Mouse (Mus musculus): ENCODE data around the gene Ddx42.
"Not testable (repeated sequence)": the region's sequence is repeated elsewhere in the genome, so short reads cannot be mapped to it uniquely, and the experiment has no call there.

The Ddx42 gene

GRCm38 (mm10) chr11:106216730-106217490, at the start of gene Ddx42:
TSS of gene Ddx42 (plus strand) at chr11:106216926.
- DNase-seq (ENCODE audit: extremely low read depth, low read depth), result peak; percentile 91

GRCm38 (mm10) chr11:106167435-106167834, 49.3 kb upstream of the Ddx42 start:
- no peak for DNase-seq (ENCODE audit: extremely low read depth, low read depth)

GRCm38 (mm10) chr11:106170807-106171206, 45.9 kb upstream of the Ddx42 start:
- DNase-seq (ENCODE audit: extremely low read depth, low read depth), result no peak

- DNase-seq (ENCODE audit: extremely low read depth, low read depth), result peak; percentile 39
Measured at GRCm38 (mm10) chr11:106173228-106173627, 43.5 kb upstream of the Ddx42 start.

- no peak for DNase-seq (ENCODE audit: extremely low read depth, low read depth)
Measured at GRCm38 (mm10) chr11:106174372-106174771, 42.4 kb upstream of the Ddx42 start.

- DNase-seq (ENCODE audit: extremely low read depth, low read depth), result no peak
Measured at GRCm38 (mm10) chr11:106175081-106175480, 41.6 kb upstream of the Ddx42 start.

GRCm38 (mm10) chr11:106176372-106176771, 40.4 kb upstream of the Ddx42 start:
- no peak for DNase-seq (ENCODE audit: extremely low read depth, low read depth)

GRCm38 (mm10) chr11:106178036-106178782, 38.5 kb upstream of the Ddx42 start:
- DNase-seq (ENCODE audit: extremely low read depth, low read depth), result peak; percentile 29

GRCm38 (mm10) chr11:106179711-106180448, 36.8 kb upstream of the Ddx42 start:
- DNase-seq (ENCODE audit: extremely low read depth, low read depth), result no peak

- no peak for DNase-seq (ENCODE audit: extremely low read depth, low read depth)
Measured at GRCm38 (mm10) chr11:106180449-106180801, 36.3 kb upstream of the Ddx42 start.

GRCm38 (mm10) chr11:106187326-106187725, 29.4 kb upstream of the Ddx42 start:
- DNase-seq (ENCODE audit: extremely low read depth, low read depth), result no peak

- DNase-seq (ENCODE audit: extremely low read depth, low read depth), result peak; percentile 29
Measured at GRCm38 (mm10) chr11:106191716-106192115, 25.0 kb upstream of the Ddx42 start.

- peak; percentile 19 for DNase-seq (ENCODE audit: extremely low read depth, low read depth)
Measured at GRCm38 (mm10) chr11:106192241-106192640, 24.5 kb upstream of the Ddx42 start.

- DNase-seq (ENCODE audit: extremely low read depth, low read depth), result peak; percentile 53
Measured at GRCm38 (mm10) chr11:106192657-106193370, 23.9 kb upstream of the Ddx42 start.

- peak; percentile 90 for DNase-seq (ENCODE audit: extremely low read depth, low read depth)
Measured at GRCm38 (mm10) chr11:106193371-106194154, 23.2 kb upstream of the Ddx42 start.

GRCm38 (mm10) chr11:106194155-106194541, 22.6 kb upstream of the Ddx42 start:
- DNase-seq (ENCODE audit: extremely low read depth, low read depth), result no peak

- DNase-seq (ENCODE audit: extremely low read depth, low read depth), result no peak
Measured at GRCm38 (mm10) chr11:106194891-106195290, 21.8 kb upstream of the Ddx42 start.

- no peak for DNase-seq (ENCODE audit: extremely low read depth, low read depth)
Measured at GRCm38 (mm10) chr11:106195341-106195740, 21.4 kb upstream of the Ddx42 start.

- DNase-seq (ENCODE audit: extremely low read depth, low read depth), result peak; percentile 38
Measured at GRCm38 (mm10) chr11:106198277-106198676, 18.4 kb upstream of the Ddx42 start.

- DNase-seq (ENCODE audit: extremely low read depth, low read depth), result not testable (repeated sequence)
Measured at GRCm38 (mm10) chr11:106199997-106200396, 16.7 kb upstream of the Ddx42 start.

- DNase-seq (ENCODE audit: extremely low read depth, low read depth), result no peak
Measured at GRCm38 (mm10) chr11:106200756-106201155, 16.0 kb upstream of the Ddx42 start.
